Mouse (Mus musculus): ENCODE results near the gene Slc6a12. TPM values are rescaled to one million over a fixed set of nuclear protein-coding genes. Genes with fewer than 3 reads are reported as not detected.

The Slc6a12 gene
- not detected in 2 replicates for total RNA-seq (2012; rRNA removed)
- not detected for polyA plus RNA-seq (2012; ENCODE audit: insufficient read depth in 1 of 2, insufficient read length in 2 of 2, low read depth in 1 of 2, low replicate concordance in 2 of 2, missing spikeins in 1 of 2)

GRCm38 (mm10) chr6:121343026-121343770 is at the start of gene Slc6a12:
TSS of gene Slc6a12 (plus strand) at chr6:121343076.
- Histone ChIP-seq H3K9ac (ENCODE audit: control insufficient read depth, low read depth, low read length, poor library complexity, severe bottlenecking) (no peak within 1 kb of the TSS), H3K4me3 (ENCODE audit: control insufficient read depth in 1 of 2, insufficient read depth in 1 of 2, low read depth in 2 of 2, low read length in 2 of 2) (no peak within 1 kb of the TSS), H3K4me1 (ENCODE audit: control insufficient read depth in 1 of 2, insufficient read depth in 2 of 2, low read length in 2 of 2) (no peaks in the 10 kb centered on the region), H3K79me2 (ENCODE audit: control insufficient read depth, insufficient read depth, low read length, poor library complexity) (no peaks in the 10 kb centered on the region), H3K27ac (ENCODE audit: control insufficient read depth, low read depth, low read length) (no peak within 1 kb of the TSS), H3K36me3 (ENCODE audit: control insufficient read depth in 1 of 2, insufficient read depth in 2 of 2, low read length in 2 of 2) (no peaks in the 10 kb centered on the region), H3K27me3 (ENCODE audit: control insufficient read depth in 1 of 2, insufficient read depth in 2 of 2, low read length in 2 of 2) (no peaks in the 10 kb centered on the region), H3K9me3 (replicated peaks; ENCODE audit: insufficient read depth, low read length) (no peaks in the 10 kb centered on the region)
- no peak for TF ChIP-seq TCF12 (IDR thresholded peaks at IDR 0.05; ENCODE audit: low read depth, low read length)
- no peak for TF ChIP-seq ETS1 (IDR thresholded peaks at IDR 0.05; ENCODE audit: low read depth, low read length)
- no peak for TF ChIP-seq ZNF384 (IDR thresholded peaks at IDR 0.05; ENCODE audit: low read depth, low read length)
- no peak for TF ChIP-seq MXI1 (IDR thresholded peaks at IDR 0.05; ENCODE audit: low read depth, low read length)
- TF ChIP-seq MAX (IDR thresholded peaks at IDR 0.05; ENCODE audit: low read length) = no peak
- no peak for TF ChIP-seq POLR2AphosphoS5 (IDR thresholded peaks at IDR 0.05; ENCODE audit: borderline replicate concordance, low read depth, low read length)
- TF ChIP-seq NRF1 (IDR thresholded peaks at IDR 0.05; ENCODE audit: insufficient read depth, low read depth, low read length, poor library complexity, severe bottlenecking) = no peak
- TF ChIP-seq MEF2A (IDR thresholded peaks at IDR 0.05; ENCODE audit: extremely low read depth, insufficient replicate concordance, low read depth, low read length, poor library complexity, severe bottlenecking) = no peak
- TF ChIP-seq RAD21 (IDR thresholded peaks at IDR 0.05; ENCODE audit: low read depth, low read length) = no peak
- no peak for TF ChIP-seq ELF1 (IDR thresholded peaks at IDR 0.05; ENCODE audit: low read depth, low read length)
- no peak for TF ChIP-seq NELFE (IDR thresholded peaks at IDR 0.05; ENCODE audit: low read depth, low read length)
- DNase-seq (ENCODE audit: low read depth, low spot score) = no peak

DNA sequence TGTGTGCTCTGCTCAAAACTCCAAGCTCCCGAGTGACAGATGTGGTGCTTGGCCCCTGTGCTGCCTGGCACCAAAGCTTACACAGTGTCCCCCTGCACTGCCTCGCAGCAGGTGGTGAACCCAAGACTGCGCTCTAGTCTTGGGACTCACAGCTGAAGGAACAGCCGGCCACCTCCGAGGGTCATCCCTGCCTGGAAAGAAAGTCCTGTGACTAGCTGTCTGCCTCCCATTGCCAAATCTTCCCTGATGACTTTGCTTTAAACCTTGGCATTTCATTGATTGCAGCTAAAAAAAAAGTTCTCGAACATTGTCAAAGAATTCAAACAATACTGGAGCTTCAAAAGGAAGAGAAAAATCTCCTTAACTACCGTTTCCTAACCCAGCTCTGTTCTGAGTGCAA is 43.6 kb upstream of the Slc6a12 start:
- Histone ChIP-seq H3K4me3 (ENCODE audit: control insufficient read depth in 1 of 2, insufficient read depth in 1 of 2, low read depth in 2 of 2, low read length in 2 of 2) (no peak overlapping the region), H3K36me3 (ENCODE audit: control insufficient read depth in 1 of 2, insufficient read depth in 2 of 2, low read length in 2 of 2) (no peaks in the 10 kb centered on the region), H3K4me1 (ENCODE audit: control insufficient read depth in 1 of 2, insufficient read depth in 2 of 2, low read length in 2 of 2) (no peaks in the 10 kb centered on the region), H3K27ac (ENCODE audit: control insufficient read depth, low read depth, low read length) (no peak overlapping the region), H3K27me3 (ENCODE audit: control insufficient read depth in 1 of 2, insufficient read depth in 2 of 2, low read length in 2 of 2) (peaks cover 0 to 4% of the 10 kb centered on the region in 2 experiments; a peak in 3 of 4 replicates), H3K9me3 (replicated peaks; ENCODE audit: insufficient read depth, low read length) (no peaks in the 10 kb centered on the region), H3K79me2 (ENCODE audit: control insufficient read depth, insufficient read depth, low read length, poor library complexity) (no peaks in the 10 kb centered on the region), H3K9ac (ENCODE audit: control insufficient read depth, low read depth, low read length, poor library complexity, severe bottlenecking) (no peak overlapping the region)
- TF ChIP-seq ZMIZ1 (IDR thresholded peaks at IDR 0.05; ENCODE audit: low read depth, low read length) = no peak
- no peak for TF ChIP-seq JUND (IDR thresholded peaks at IDR 0.05; ENCODE audit: low read depth, low read length)
- no peak for TF ChIP-seq E2F4 (IDR thresholded peaks at IDR 0.05; ENCODE audit: borderline replicate concordance, low read depth, low read length)
- no peak for TF ChIP-seq SMC3 (IDR thresholded peaks at IDR 0.05; ENCODE audit: low read depth, low read length)
- TF ChIP-seq POLR2AphosphoS2 (IDR thresholded peaks at IDR 0.05; ENCODE audit: low read length) = no peak
- TF ChIP-seq USF1 (IDR thresholded peaks at IDR 0.05; ENCODE audit: low read depth, low read length) = no peak
- no peak for TF ChIP-seq USF2 (IDR thresholded peaks at IDR 0.05; ENCODE audit: borderline replicate concordance in 1 of 2, insufficient read depth in 1 of 2, low read depth in 1 of 2, low read length in 2 of 2)
- no peak for TF ChIP-seq CHD1 (IDR thresholded peaks at IDR 0.05; ENCODE audit: low read depth, low read length)
- no peak for TF ChIP-seq MAFK (IDR thresholded peaks at IDR 0.05; ENCODE audit: borderline replicate concordance, low read depth, low read length)
- TF ChIP-seq MAX (IDR thresholded peaks at IDR 0.05; ENCODE audit: low read length) = no peak
- no peak for TF ChIP-seq MXI1 (IDR thresholded peaks at IDR 0.05; ENCODE audit: low read depth, low read length)
- TF ChIP-seq ZNF384 (IDR thresholded peaks at IDR 0.05; ENCODE audit: low read depth, low read length) = no peak
- no peak for TF ChIP-seq POLR2AphosphoS5 (IDR thresholded peaks at IDR 0.05; ENCODE audit: borderline replicate concordance, low read depth, low read length)
- no peak for DNase-seq (ENCODE audit: low read depth, low spot score)
